Mouse (Mus musculus) heart, embryonic 15.5 days (tissue): ENCODE results near the gene Crip2. TPM values are rescaled to one million over a fixed set of nuclear protein-coding genes. Genes with fewer than 3 reads are reported as not detected.

Source experiments
- ATAC-seq: fragments of 200-750 bp; cut with Nextera tagmentation; replicated peaks from 2 replicates; pipeline ENCODE4 v1.8.0; 2017; ENCODE audit warnings: low read depth, moderate TSS enrichment; ENCODE audit not compliant: insufficient number of reproducible peaks, insufficient read depth, low FRiP score
- H3K27ac ChIP-seq: fragments of 300-500 bp; sonication (generic); 2 replicates; pipeline ENCODE4 v1.5.1; 2015; ENCODE audit warnings: mild to moderate bottlenecking, inconsistent platforms
- H3K27me3 ChIP-seq: fragments of 300-500 bp; sonication (generic); 2 replicates; pipeline ENCODE4 v1.6.1; 2015; ENCODE audit warnings: inconsistent platforms
- H3K36me3 ChIP-seq: fragments of 300-500 bp; sonication (generic); 2 replicates; pipeline ENCODE4 v1.6.1; 2015; ENCODE audit warnings: mild to moderate bottlenecking, inconsistent platforms
- H3K4me1 ChIP-seq: fragments of 300-500 bp; sonication (generic); replicated peaks from 2 replicates; pipeline ENCODE4 v1.6.1; 2015; ENCODE audit warnings: inconsistent platforms
- H3K4me2 ChIP-seq: fragments of 300-500 bp; sonication (generic); 2 replicates; pipeline ENCODE4 v1.6.1; 2015; ENCODE audit warnings: inconsistent platforms, mild to moderate bottlenecking, moderate library complexity
- H3K4me3 ChIP-seq: fragments of 300-500 bp; sonication (generic); 2 replicates; pipeline ENCODE4 v1.5.1; 2015; ENCODE audit warnings: mild to moderate bottlenecking, inconsistent platforms
- H3K9ac ChIP-seq: fragments of 300-500 bp; sonication (generic); 2 replicates; pipeline ENCODE4 v1.6.1; 2015; ENCODE audit warnings: mild to moderate bottlenecking, inconsistent platforms
- H3K9me3 ChIP-seq: fragments of 300-500 bp; sonication (generic); replicated peaks from 2 replicates; pipeline ENCODE4 v1.6.1; 2016; ENCODE audit warnings: inconsistent platforms
- WGBS: fragments of 180-500 bp; shearing (Covaris S2); methylation state at CpG from one replicate; pipeline ENCODE4 v1.1.7; 2015; ENCODE audit warnings: mixed read lengths; 5-methylcytosine and 5-hydroxymethylcytosine counted together
- polyA plus RNA-seq: library from polyadenylated mRNA; unstranded; fragments of >200 nt; fragmentation: Nextera tagmentation; extraction: Ambion mirVana; gene quantifications from 2 replicates; pipeline ENCODE4 v1.2.1, GENCODE M21; 2015

The Crip2 gene
- polyA plus RNA-seq, 1 experiment from 2014 or later = 1,711 TPM

- H3K27ac ChIP-seq = peak overlapping the region; percentile 96
- H3K36me3 ChIP-seq = peaks cover 27% of the 10 kb centered on the region
- peak; percentile 58 for ATAC-seq
- 6% methylated on average over 15 of the region's 15 CpGs for WGBS
- H3K27me3 ChIP-seq = no peaks in the 10 kb centered on the region
- peak overlapping the region; percentile 78 for H3K4me2 ChIP-seq
- no peaks in the 10 kb centered on the region for H3K9me3 ChIP-seq
- peak overlapping the region; percentile 73 for H3K9ac ChIP-seq
- H3K4me1 ChIP-seq = peaks cover 74% of the 10 kb centered on the region
- H3K4me3 ChIP-seq = peak overlapping the region; percentile 67
These were observed 2.3 kb downstream of the Crip2 start for GRCm38 (mm10) chr12:113142021-113142975.

- Histone ChIP-seq H3K4me3 (peak overlapping the region; percentile 67), H3K27me3 (no peaks in the 10 kb centered on the region), H3K4me1 (peaks cover 76% of the 10 kb centered on the region), H3K4me2 (peak overlapping the region; percentile 78), H3K9ac (peak overlapping the region; percentile 73), H3K9me3 (no peaks in the 10 kb centered on the region), H3K36me3 (peaks cover 26% of the 10 kb centered on the region), H3K27ac (peak overlapping the region; percentile 96)
- no peak for ATAC-seq
- 35% methylated on average over 7 of the region's 7 CpGs for WGBS
These were observed 3.1 kb downstream of the Crip2 start for GRCm38 (mm10) chr12:113143164-113143563.

- H3K27ac ChIP-seq = peak overlapping the region; percentile 96
- peak overlapping the region; percentile 67 for H3K4me3 ChIP-seq
- H3K9ac ChIP-seq = peak overlapping the region; percentile 73
- peak overlapping the region; percentile 78 for H3K4me2 ChIP-seq
- ATAC-seq = no peak
- H3K4me1 ChIP-seq = peaks cover 76% of the 10 kb centered on the region
- H3K27me3 ChIP-seq = no peaks in the 10 kb centered on the region
- no peaks in the 10 kb centered on the region for H3K9me3 ChIP-seq
- H3K36me3 ChIP-seq = peaks cover 26% of the 10 kb centered on the region
- 68% methylated on average over 20 of the region's 20 CpGs for WGBS
These were observed 4.1 kb downstream of the Crip2 start for GRCm38 (mm10) chr12:113144001-113144756.

GRCm38 (mm10) chr12:113144886-113145285 lies 4.8 kb downstream of the Crip2 start:
- ATAC-seq = no peak
- 87% methylated on average over 16 of the region's 16 CpGs for WGBS
- peaks cover 26% of the 10 kb centered on the region for H3K36me3 ChIP-seq
- peak overlapping the region; percentile 96 for H3K27ac ChIP-seq
- no peaks in the 10 kb centered on the region for H3K27me3 ChIP-seq
- no peaks in the 10 kb centered on the region for H3K9me3 ChIP-seq
- peak overlapping the region; percentile 67 for H3K4me3 ChIP-seq
- H3K9ac ChIP-seq = peak overlapping the region; percentile 73
- H3K4me1 ChIP-seq = peaks cover 74% of the 10 kb centered on the region
- H3K4me2 ChIP-seq = peak overlapping the region; percentile 78

GRCm38 (mm10) chr12:113145591-113145990 lies 5.6 kb downstream of the Crip2 start:
- Histone ChIP-seq H3K9ac (no peak overlapping the region), H3K9me3 (no peaks in the 10 kb centered on the region), H3K36me3 (peaks cover 26% of the 10 kb centered on the region), H3K4me3 (no peak overlapping the region), H3K27ac (peak overlapping the region; percentile 96; the same call in 1 of the 2 replicates), H3K4me2 (peak overlapping the region; percentile 55; the same call in 1 of the 2 replicates), H3K4me1 (peaks cover 79% of the 10 kb centered on the region), H3K27me3 (no peaks in the 10 kb centered on the region)
- WGBS = 81% methylated on average over 5 of the region's 5 CpGs
- no peak for ATAC-seq

- Histone ChIP-seq H3K9ac (peak within 1 kb of the TSS; percentile 38), H3K4me1 (peaks cover 87% of the 10 kb centered on the region), H3K36me3 (peaks cover 26% of the 10 kb centered on the region), H3K4me3 (peak within 1 kb of the TSS; percentile 24), H3K4me2 (peak within 1 kb of the TSS; percentile 78), H3K27me3 (no peaks in the 10 kb centered on the region), H3K27ac (peak within 1 kb of the TSS; percentile 96), H3K9me3 (no peaks in the 10 kb centered on the region)
- WGBS = 11% methylated on average over 45 of the region's 45 CpGs
- ATAC-seq = no peak
These were observed 6.3 kb downstream of the Crip2 start, which contains the start of gene Crip1 for GRCm38 (mm10) chr12:113146112-113147057. Crip1 (plus strand) TSS chr12:113146316.

GRCm38 (mm10) chr12:113147481-113147880 lies 7.4 kb downstream of the Crip2 start:
- Histone ChIP-seq H3K4me3 (no peak overlapping the region), H3K36me3 (peaks cover 26% of the 10 kb centered on the region), H3K27ac (peak overlapping the region; percentile 96), H3K4me2 (no peak overlapping the region), H3K27me3 (no peaks in the 10 kb centered on the region), H3K9ac (no peak overlapping the region), H3K4me1 (peaks cover 94% of the 10 kb centered on the region), H3K9me3 (no peaks in the 10 kb centered on the region)
- ATAC-seq = no peak
- WGBS = 66% methylated on average over 8 of the region's 8 CpGs

- whole genome bisulfite sequencing = 42% methylated on average over 16 of the region's 16 CpGs
- no peaks in the 10 kb centered on the region for H3K27me3 ChIP-seq
- H3K27ac ChIP-seq = peak overlapping the region; percentile 96; the same call in 1 of the 2 replicates
- H3K9ac ChIP-seq = no peak overlapping the region
- H3K36me3 ChIP-seq = peaks cover 23% of the 10 kb centered on the region
- no peak overlapping the region for H3K4me3 ChIP-seq
- peaks cover 95% of the 10 kb centered on the region for H3K4me1 ChIP-seq
- no peak overlapping the region for H3K4me2 ChIP-seq
- no peaks in the 10 kb centered on the region for H3K9me3 ChIP-seq
- no peak for ATAC-seq
These were observed 8.5 kb downstream of the Crip2 start for GRCm38 (mm10) chr12:113148381-113149035.

GRCm38 (mm10) chr12:113149341-113149740 lies 9.3 kb downstream of the Crip2 start:
- Histone ChIP-seq H3K4me3 (no peak overlapping the region), H3K9ac (no peak overlapping the region), H3K36me3 (peaks cover 15% of the 10 kb centered on the region), H3K4me2 (no peak overlapping the region), H3K27me3 (no peaks in the 10 kb centered on the region), H3K9me3 (no peaks in the 10 kb centered on the region), H3K27ac (no peak overlapping the region), H3K4me1 (peaks cover 87% of the 10 kb centered on the region)
- no peak for ATAC-seq
- WGBS = 63% methylated on average over 4 of the region's 4 CpGs

GRCm38 (mm10) chr12:113149896-113150295 lies 9.9 kb downstream of the Crip2 start:
- H3K27me3 ChIP-seq = no peaks in the 10 kb centered on the region
- H3K4me2 ChIP-seq = no peak overlapping the region
- H3K4me3 ChIP-seq = no peak overlapping the region
- H3K4me1 ChIP-seq = peaks cover 87% of the 10 kb centered on the region
- no peak overlapping the region for H3K27ac ChIP-seq
- peaks cover 9% of the 10 kb centered on the region for H3K36me3 ChIP-seq
- no peak for ATAC-seq
- no peaks in the 10 kb centered on the region for H3K9me3 ChIP-seq
- WGBS = 67% methylated on average over 3 of the region's 3 CpGs
- no peak overlapping the region for H3K9ac ChIP-seq
